Mouse (Mus musculus): Measurements from ENCODE around the gene Gm10999.
"Not testable (repeated sequence)": the region's sequence is repeated elsewhere in the genome, so short reads cannot be mapped to it uniquely, and the experiment has no call there.

The Gm10999 gene

GRCm38 (mm10) chr8:129131561-129131960 is at the start of gene Gm10999:
Gene Gm10999, minus strand, starts transcription at chr8:129131661.
- DNase-seq = no peak

- no peak for DNase-seq
Observed at GRCm38 (mm10) chr8:129133475-129133874, 2.0 kb upstream of the Gm10999 start.

GRCm38 (mm10) chr8:129115761-129116160 is 15.7 kb downstream of the Gm10999 start:
- not testable (repeated sequence) for DNase-seq
